Mouse (Mus musculus) liver, postnatal 0 days (tissue): ENCODE measurements around the gene Gadd45gip1.

ENCODE experiments used
- CTCF ChIP-seq: sonication (generic); IDR thresholded peaks from 2 replicates; pipeline ENCODE4 v1.5.1; 2016; ENCODE audit warnings: antibody characterized with exemption, low read depth
- EP300 ChIP-seq: IDR thresholded peaks from 2 replicates; pipeline ENCODE4 v1.6.1; 2016; ENCODE audit warnings: antibody characterized with exemption, low read depth, mild to moderate bottlenecking

DNA sequence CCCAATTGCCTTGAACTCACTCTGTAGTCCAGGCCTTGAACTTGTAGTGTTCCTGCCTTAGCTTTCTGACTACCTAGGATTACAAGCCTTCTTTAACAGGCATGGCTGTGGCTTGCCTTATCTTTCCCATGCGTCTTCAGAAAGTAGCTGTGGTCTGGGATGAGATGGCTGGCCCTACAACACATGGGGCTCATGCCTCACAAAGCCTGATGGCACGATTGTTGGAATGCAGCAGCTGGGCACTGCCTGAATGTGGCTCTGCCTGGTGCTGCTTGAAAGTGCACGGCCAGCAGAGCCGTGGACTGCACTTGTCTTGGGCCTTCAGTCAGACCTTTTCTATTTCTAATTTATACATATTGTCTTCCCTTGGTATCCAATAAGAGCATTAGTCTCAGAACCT, 53.4 kb downstream of the Gadd45gip1 start:
- TF ChIP-seq CTCF (no peak), EP300 (no peak)
